Mouse (Mus musculus) urinary bladder, postnatal 36 days (tissue): ENCODE results near the gene 4930523C07Rik.

Experiments
- DNase-seq, 2 experiments: peaks; one replicate each; pipeline ENCODE4 v3.0.0; 2022; ENCODE audit warnings: low spot score in 2 of 2, mixed read lengths in 1 of 2

The 4930523C07Rik gene

DNA sequence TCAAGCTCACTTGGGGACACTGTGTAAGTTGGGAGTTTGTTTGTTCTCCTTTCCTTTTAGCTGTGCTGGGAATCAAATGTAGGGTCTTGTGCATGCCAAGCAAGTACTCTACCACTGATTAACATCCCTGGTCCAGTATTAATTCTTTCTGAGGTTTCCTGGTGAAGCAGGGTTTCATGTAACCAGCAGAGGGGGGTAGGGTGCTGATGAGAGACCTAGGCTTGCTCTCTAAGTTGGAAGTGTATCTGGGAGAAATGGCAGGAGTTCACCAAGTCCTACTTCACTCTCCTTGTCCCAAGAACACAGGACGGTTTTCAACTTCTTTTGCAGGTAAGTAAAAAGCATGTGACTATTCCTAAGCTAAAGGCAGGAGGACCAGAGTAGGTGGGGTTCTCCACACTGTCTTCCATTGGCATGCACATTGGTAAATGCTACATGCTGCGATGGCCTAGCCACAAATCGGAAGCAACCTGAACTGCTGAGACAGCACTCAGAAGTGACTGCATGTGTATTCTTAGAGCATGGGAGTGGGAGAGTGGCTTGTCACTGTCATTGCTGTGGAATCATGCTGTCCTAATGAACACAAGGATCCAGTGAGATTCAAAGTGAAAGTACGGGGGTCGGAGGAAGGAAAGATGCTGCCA lies 55.6 kb downstream of the 4930523C07Rik start:
- DNase-seq: no peak

- no peak for DNase-seq
Measured at GRCm38 (mm10) chr1:160100996-160101395, 56.8 kb downstream of the 4930523C07Rik start.

DNA sequence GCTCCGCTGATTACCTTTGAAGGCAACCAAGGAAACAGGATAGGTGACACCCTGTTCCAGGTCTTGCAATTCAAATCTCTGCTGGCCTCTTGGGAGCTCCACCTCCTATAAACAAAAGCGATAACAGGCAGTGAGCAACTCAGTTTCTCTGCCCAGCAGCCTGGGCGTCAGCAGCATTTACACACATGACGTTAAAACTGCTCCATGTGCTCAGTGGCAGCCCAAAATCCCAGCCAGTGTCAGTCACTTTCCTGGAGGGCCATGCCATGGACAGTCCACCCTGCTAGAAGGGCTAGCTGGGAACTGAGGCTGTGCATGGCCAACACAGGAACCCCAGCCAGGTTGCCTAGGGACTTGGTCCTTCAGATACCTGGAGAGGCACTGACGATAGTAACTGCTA lies 61.2 kb downstream of the 4930523C07Rik start:
- no peak for DNase-seq

GRCm38 (mm10) chr1:160108604-160109003 lies 64.4 kb downstream of the 4930523C07Rik start:
- DNase-seq: no peak

- DNase-seq: no peak
Measured at GRCm38 (mm10) chr1:160123957-160124356, 79.8 kb downstream of the 4930523C07Rik start.
